Mouse (Mus musculus) left cerebral cortex, postnatal 10 days (tissue): ENCODE measurements at regions not wholly inside any gene's neighbourhood (a gene's known extent, or its start where the extent isn't known, plus 50 kb on each side); places are given as distances from the start of the nearest gene placed in this dataset.

Experiments
- DNase-seq, 2 experiments: peaks; one replicate each; pipeline ENCODE4 v3.0.0; 2021 to 2022; ENCODE audit warnings: low spot score in 2 of 2, mixed read lengths in 1 of 2; ENCODE audit errors: extremely low spot score in 1 of 2
- intact Hi-C: fragments of 180-260 bp; cut with DNase I; formaldehyde crosslinking; loops from one replicate; pipeline ENCODE4 v1.15.1; 2025

DNA sequence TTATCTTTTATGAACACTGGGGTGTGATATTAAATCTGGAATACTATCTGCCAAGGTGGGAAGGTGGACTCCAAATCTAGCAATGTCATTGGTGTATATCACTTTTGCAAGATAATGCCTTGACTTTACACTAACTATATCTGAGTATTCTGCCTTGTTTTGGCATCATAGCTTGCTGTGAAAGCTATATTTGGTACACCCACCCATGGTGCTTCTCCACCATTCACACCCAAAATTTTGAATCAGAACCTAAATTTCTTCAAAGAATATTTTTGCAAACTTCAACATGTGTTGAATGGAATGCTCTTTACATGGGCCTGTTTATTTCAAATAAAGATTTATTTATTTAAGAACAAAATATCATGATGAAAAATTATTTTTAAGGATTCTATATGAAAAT is 1087.0 kb downstream of the Dnajb9 start:
- DNase-seq, result no peak
- intact Hi-C loops, result no loop called here

DNA sequence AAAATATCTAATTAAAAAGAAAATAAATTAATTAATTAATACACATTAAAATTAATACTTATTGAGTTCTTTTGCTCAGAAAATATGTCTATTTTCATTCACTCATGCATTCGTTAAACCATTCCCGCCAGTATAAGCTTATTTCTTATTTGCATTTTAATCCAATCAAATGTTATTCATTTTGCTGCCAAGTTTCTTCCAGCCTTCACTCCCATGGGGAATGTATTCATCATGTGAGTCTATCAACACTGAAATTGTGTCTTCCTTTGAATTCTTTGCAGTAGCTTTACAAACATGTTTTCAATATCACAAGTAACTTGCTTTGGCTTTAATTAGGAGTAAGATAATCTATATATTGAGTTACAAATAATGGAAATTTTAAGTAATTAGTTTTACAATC is 1098.0 kb downstream of the Dnajb9 start:
- no peak for DNase-seq
- intact Hi-C loops, result no loop called here

DNA sequence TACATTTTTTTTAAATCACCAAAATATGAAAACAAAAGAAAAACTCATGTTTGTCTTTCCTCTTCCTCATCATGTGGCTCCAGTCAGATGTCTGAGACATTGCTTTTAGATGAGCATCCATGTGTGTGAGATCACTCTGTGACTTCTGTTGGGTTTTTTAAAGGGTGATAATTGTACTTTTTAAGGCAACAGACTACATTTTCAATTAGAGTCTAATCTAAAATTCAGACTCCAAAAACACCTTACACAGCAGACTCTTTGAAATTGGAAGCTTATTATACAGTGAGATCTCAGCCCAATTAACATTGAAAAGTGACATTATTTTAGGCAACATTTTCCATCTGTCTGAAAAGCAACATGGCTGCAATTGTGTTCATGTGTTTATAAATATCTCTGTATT is 1110.7 kb downstream of the Dnajb9 start:
- intact Hi-C loops, result loop anchor here (10.0 kb wide), 1 partner anchor 1855 kb away; no protein-coding TSS in a partner anchor
- no peak for DNase-seq

DNA sequence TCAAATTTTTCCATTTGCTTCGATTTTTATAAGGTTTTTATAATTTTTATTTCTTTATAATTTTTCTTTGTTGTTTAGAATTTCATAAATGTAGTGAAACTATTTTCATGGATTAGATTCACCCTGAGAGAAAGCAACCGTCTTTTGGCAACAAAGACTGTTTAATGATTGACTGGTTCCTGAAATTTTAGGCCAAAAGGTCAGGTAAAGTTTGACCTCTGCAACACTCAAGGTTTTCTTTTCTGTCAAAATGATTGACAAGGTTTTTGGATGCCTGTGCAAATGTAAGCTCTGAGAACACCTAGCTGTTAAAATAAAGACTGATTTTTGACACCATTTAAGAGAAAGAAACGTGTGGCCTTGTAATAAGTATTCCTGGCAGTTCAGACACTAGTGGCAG is 1132.0 kb downstream of the Dnajb9 start:
- no peak for DNase-seq
- intact Hi-C loops, result no loop called here
